Mouse (Mus musculus): ENCODE measurements around the gene Nfkbid.

DNA sequence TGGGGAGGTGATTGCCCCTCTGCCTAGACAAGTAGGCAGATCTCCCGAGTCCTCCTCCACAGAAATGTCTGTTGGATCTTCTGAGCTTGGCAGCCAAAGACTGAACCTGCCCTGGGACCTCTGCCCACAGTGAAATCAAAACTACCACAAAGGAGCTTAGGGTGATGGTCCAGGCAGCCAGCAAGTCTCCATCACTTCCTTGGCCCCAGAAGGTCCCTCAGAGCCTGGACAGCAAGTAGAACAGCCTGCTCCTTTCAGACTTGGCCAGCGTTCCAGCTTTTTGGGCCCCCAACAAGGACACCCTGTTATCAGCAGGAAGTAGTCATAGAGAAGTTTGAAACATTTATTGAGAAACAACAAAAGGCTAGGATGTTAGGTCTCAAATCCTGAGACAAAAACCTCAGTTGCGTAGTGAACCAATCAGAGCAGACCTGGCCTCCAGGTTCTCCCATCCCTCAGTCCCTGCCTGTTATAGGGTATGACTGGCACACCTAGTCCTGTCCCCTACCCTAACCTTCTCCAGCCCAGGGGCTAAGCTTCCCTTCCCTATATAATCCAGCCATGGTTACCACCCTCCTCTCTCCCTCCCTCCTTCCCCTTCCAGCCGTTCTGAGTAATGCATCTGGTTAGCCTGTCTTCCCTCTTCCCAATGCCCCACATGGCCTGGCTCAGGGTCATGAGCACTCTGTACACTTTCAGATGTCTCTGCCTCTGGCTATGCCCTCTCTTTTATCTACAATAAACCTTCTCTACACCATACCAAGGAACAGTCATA is 28.6 kb upstream of the Nfkbid start:
- no peak for TF ChIP-seq EP300 (IDR thresholded peaks at IDR 0.05; ENCODE audit: low read depth)
- TF ChIP-seq CTCF (IDR thresholded peaks at IDR 0.05; ENCODE audit: low read depth), result no peak
